Mouse (Mus musculus): ENCODE results near the gene Nfix. TPM values are rescaled to one million over a fixed set of nuclear protein-coding genes. Genes with fewer than 3 reads are reported as not detected.

The Nfix gene
- polyA plus RNA-seq, 2 experiments: 1.4 to 2.5 TPM

- peaks cover 100% of the 10 kb centered on the region for H3K27me3 ChIP-seq (ENCODE audit: control insufficient read depth, insufficient read depth, low read length)
- no peaks in the 10 kb centered on the region for H3K36me3 ChIP-seq (replicated peaks; ENCODE audit: control insufficient read depth, insufficient read depth, low read depth)
- no peaks in the 10 kb centered on the region for H3K9me3 ChIP-seq (ENCODE audit: control insufficient read depth, low read length)
- H3K27ac ChIP-seq: no peak overlapping the region
- no peak for ATAC-seq (ENCODE audit: insufficient read depth)
- WGBS (ENCODE audit: insufficient replicate concordance): 11% methylated on average over 11 of the region's 11 CpGs
- H3K4me1 ChIP-seq (replicated peaks; ENCODE audit: control insufficient read depth in 2 of 2, insufficient read depth in 2 of 2, low read length in 1 of 2): no peaks in the 10 kb centered on the region
- H3K4me2 ChIP-seq (ENCODE audit: low read depth): no peak overlapping the region
- DNase-seq (ENCODE audit: low read depth in 3 of 3, low spot score in 3 of 3): no peak
- no peak overlapping the region for H3K9ac ChIP-seq (replicated peaks)
- no peak for TF ChIP-seq EP300 (IDR thresholded peaks at IDR 0.05; ENCODE audit: low read depth)
- no peak for TF ChIP-seq CTCF (IDR thresholded peaks at IDR 0.05; ENCODE audit: low read depth)
- no peak overlapping the region for H3K4me3 ChIP-seq (ENCODE audit: insufficient read depth in 1 of 2, low read depth in 2 of 2, low read length in 2 of 2)
These were observed 16.8 kb downstream of the Nfix start for GRCm38 (mm10) chr8:84783198-84783918.

GRCm38 (mm10) chr8:84782680-84783079 lies 17.5 kb downstream of the Nfix start:
- DNase-seq (ENCODE audit: low read depth in 3 of 3, low spot score in 3 of 3): no peak
- H3K4me1 ChIP-seq (replicated peaks; ENCODE audit: control insufficient read depth in 2 of 2, insufficient read depth in 2 of 2, low read length in 1 of 2): no peaks in the 10 kb centered on the region
- H3K27ac ChIP-seq: no peak overlapping the region
- H3K9ac ChIP-seq (replicated peaks): no peak overlapping the region
- 10% methylated on average over 10 of the region's 10 CpGs for WGBS (ENCODE audit: insufficient replicate concordance)
- H3K4me2 ChIP-seq (ENCODE audit: low read depth): no peak overlapping the region
- H3K9me3 ChIP-seq (ENCODE audit: control insufficient read depth, low read length): no peaks in the 10 kb centered on the region
- H3K27me3 ChIP-seq (ENCODE audit: control insufficient read depth, insufficient read depth, low read length): peaks cover 100% of the 10 kb centered on the region
- H3K4me3 ChIP-seq (ENCODE audit: insufficient read depth in 1 of 2, low read depth in 2 of 2, low read length in 2 of 2): no peak overlapping the region
- ATAC-seq (ENCODE audit: insufficient read depth): no peak
- TF ChIP-seq CTCF (IDR thresholded peaks at IDR 0.05; ENCODE audit: low read depth) (no peak), EP300 (IDR thresholded peaks at IDR 0.05; ENCODE audit: low read depth) (no peak)
- no peaks in the 10 kb centered on the region for H3K36me3 ChIP-seq (replicated peaks; ENCODE audit: control insufficient read depth, insufficient read depth, low read depth)

- Histone ChIP-seq H3K27ac (no peak overlapping the region), H3K4me3 (ENCODE audit: insufficient read depth in 1 of 2, low read depth in 2 of 2, low read length in 2 of 2) (no peak overlapping the region), H3K27me3 (ENCODE audit: control insufficient read depth, insufficient read depth, low read length) (peaks cover 100% of the 10 kb centered on the region), H3K9me3 (ENCODE audit: control insufficient read depth, low read length) (no peaks in the 10 kb centered on the region), H3K4me1 (replicated peaks; ENCODE audit: control insufficient read depth in 2 of 2, insufficient read depth in 2 of 2, low read length in 1 of 2) (no peaks in the 10 kb centered on the region), H3K4me2 (ENCODE audit: low read depth) (no peak overlapping the region), H3K9ac (replicated peaks) (no peak overlapping the region), H3K36me3 (replicated peaks; ENCODE audit: control insufficient read depth, insufficient read depth, low read depth) (no peaks in the 10 kb centered on the region)
- 23% methylated on average over 5 of the region's 5 CpGs for WGBS (ENCODE audit: insufficient replicate concordance)
- DNase-seq (ENCODE audit: low read depth in 3 of 3, low spot score in 3 of 3) (no peak), ATAC-seq (ENCODE audit: insufficient read depth) (no peak)
- TF ChIP-seq EP300 (IDR thresholded peaks at IDR 0.05; ENCODE audit: low read depth): no peak
- TF ChIP-seq CTCF (IDR thresholded peaks at IDR 0.05; ENCODE audit: low read depth): no peak
These were observed 18.2 kb downstream of the Nfix start for GRCm38 (mm10) chr8:84781686-84782505.

- peaks cover 100% of the 10 kb centered on the region for H3K27me3 ChIP-seq (ENCODE audit: control insufficient read depth, insufficient read depth, low read length)
- no peak overlapping the region for H3K4me2 ChIP-seq (ENCODE audit: low read depth)
- H3K9me3 ChIP-seq (ENCODE audit: control insufficient read depth, low read length): no peaks in the 10 kb centered on the region
- H3K4me1 ChIP-seq (replicated peaks; ENCODE audit: control insufficient read depth in 2 of 2, insufficient read depth in 2 of 2, low read length in 1 of 2): no peaks in the 10 kb centered on the region
- no peak for ATAC-seq (ENCODE audit: insufficient read depth)
- no peak overlapping the region for H3K9ac ChIP-seq (replicated peaks)
- H3K27ac ChIP-seq: no peak overlapping the region
- DNase-seq (ENCODE audit: low read depth in 3 of 3, low spot score in 3 of 3): no peak
- no peaks in the 10 kb centered on the region for H3K36me3 ChIP-seq (replicated peaks; ENCODE audit: control insufficient read depth, insufficient read depth, low read depth)
- WGBS (ENCODE audit: insufficient replicate concordance): 45% methylated on average over 6 of the region's 6 CpGs
- H3K4me3 ChIP-seq (ENCODE audit: insufficient read depth in 1 of 2, low read depth in 2 of 2, low read length in 2 of 2): no peak overlapping the region
- no peak for TF ChIP-seq EP300 (IDR thresholded peaks at IDR 0.05; ENCODE audit: low read depth)
- TF ChIP-seq CTCF (IDR thresholded peaks at IDR 0.05; ENCODE audit: low read depth): no peak
These were observed 19.0 kb downstream of the Nfix start for GRCm38 (mm10) chr8:84780949-84781680.

- 14% methylated on average over 13 of the region's 13 CpGs for WGBS (ENCODE audit: insufficient replicate concordance)
- H3K4me2 ChIP-seq (ENCODE audit: low read depth): no peak overlapping the region
- TF ChIP-seq EP300 (IDR thresholded peaks at IDR 0.05; ENCODE audit: low read depth) (no peak), CTCF (IDR thresholded peaks at IDR 0.05; ENCODE audit: low read depth) (no peak)
- H3K36me3 ChIP-seq (replicated peaks; ENCODE audit: control insufficient read depth, insufficient read depth, low read depth): no peaks in the 10 kb centered on the region
- H3K9me3 ChIP-seq (ENCODE audit: control insufficient read depth, low read length): no peaks in the 10 kb centered on the region
- no peak overlapping the region for H3K9ac ChIP-seq (replicated peaks)
- no peak overlapping the region for H3K4me3 ChIP-seq (ENCODE audit: insufficient read depth in 1 of 2, low read depth in 2 of 2, low read length in 2 of 2)
- DNase-seq (ENCODE audit: low read depth in 3 of 3, low spot score in 3 of 3) (no peak), ATAC-seq (ENCODE audit: insufficient read depth) (no peak)
- H3K4me1 ChIP-seq (replicated peaks; ENCODE audit: control insufficient read depth in 2 of 2, insufficient read depth in 2 of 2, low read length in 1 of 2): no peaks in the 10 kb centered on the region
- H3K27me3 ChIP-seq (ENCODE audit: control insufficient read depth, insufficient read depth, low read length): peaks cover 100% of the 10 kb centered on the region
- no peak overlapping the region for H3K27ac ChIP-seq
These were observed 20.0 kb downstream of the Nfix start for GRCm38 (mm10) chr8:84780225-84780555.

All from liver, embryonic 14.5 days (tissue).